Mouse (Mus musculus): ENCODE results near the gene Pxk. TPM values are rescaled to one million over a fixed set of nuclear protein-coding genes. Genes with fewer than 3 reads are reported as not detected.
"Not testable (repeated sequence)": the region's sequence is repeated elsewhere in the genome, so short reads cannot be mapped to it uniquely, and the experiment has no call there.

The Pxk gene
- polyA plus RNA-seq, 1 experiment from 2014 or later = 41.5 TPM

DNA sequence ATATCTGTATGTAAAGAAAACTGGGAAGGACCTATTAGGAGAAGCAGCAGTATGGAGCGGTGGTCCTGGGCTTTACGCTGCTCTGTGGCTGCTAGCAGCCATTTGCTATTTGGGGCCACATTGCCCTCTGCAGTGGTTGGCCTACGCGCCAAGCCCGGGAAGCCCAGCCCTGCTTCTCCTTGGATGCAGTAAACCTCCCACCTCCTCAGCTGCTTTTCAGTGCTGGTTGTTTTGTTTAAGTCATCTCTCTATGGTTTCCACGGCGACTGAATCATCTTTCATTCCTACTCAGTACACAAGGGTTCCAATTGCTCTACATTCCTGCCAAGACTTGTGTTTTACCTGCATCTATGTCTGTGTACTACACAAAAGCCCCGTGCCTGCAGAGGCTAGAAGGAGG lies 50.8 kb downstream of the Pxk start:
- Histone ChIP-seq H3K4me1 (no peaks in the 10 kb centered on the region), H3K36me3 (peaks cover 48% of the 10 kb centered on the region), H3K9me3 (replicated peaks) (no peaks in the 10 kb centered on the region), H3K4me2 (replicated peaks) (no peak overlapping the region), H3K27me3 (no peaks in the 10 kb centered on the region), H3K9ac (no peak overlapping the region), H3K27ac (replicated peaks) (no peak overlapping the region), H3K4me3 (replicated peaks) (no peak overlapping the region)
- no peak for ATAC-seq (ENCODE audit: insufficient number of reproducible peaks, low FRiP score, low TSS enrichment, low read depth)
- WGBS = 74% methylated on average over 8 of the region's 8 CpGs

DNA sequence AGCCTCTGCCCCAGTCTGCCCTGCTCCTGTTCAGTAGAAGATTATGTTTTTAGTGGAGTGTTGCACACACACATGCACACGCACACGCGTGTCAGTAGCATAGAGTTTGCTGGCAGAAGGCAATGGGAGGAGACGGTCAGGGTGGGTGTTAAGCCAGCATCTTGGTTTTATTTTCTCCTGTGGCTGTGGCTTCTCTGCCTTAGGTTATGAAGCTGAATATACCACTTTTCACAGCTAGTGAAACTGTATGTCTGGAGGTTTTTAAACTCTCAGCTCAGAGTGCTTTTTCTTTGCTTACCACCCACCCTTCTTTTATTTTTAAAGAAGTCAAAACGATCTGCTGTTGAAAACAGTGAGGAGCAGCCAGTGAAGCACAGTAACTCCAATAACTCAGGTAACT lies 53.7 kb downstream of the Pxk start:
- H3K9ac ChIP-seq = no peak overlapping the region
- no peak for ATAC-seq (ENCODE audit: insufficient number of reproducible peaks, low FRiP score, low TSS enrichment, low read depth)
- no peak overlapping the region for H3K4me3 ChIP-seq (replicated peaks)
- no peaks in the 10 kb centered on the region for H3K27me3 ChIP-seq
- peaks cover 37% of the 10 kb centered on the region for H3K36me3 ChIP-seq
- H3K27ac ChIP-seq (replicated peaks) = no peak overlapping the region
- 94% methylated on average over 5 of the region's 5 CpGs for WGBS
- no peaks in the 10 kb centered on the region for H3K4me1 ChIP-seq
- H3K4me2 ChIP-seq (replicated peaks) = no peak overlapping the region
- H3K9me3 ChIP-seq (replicated peaks) = no peaks in the 10 kb centered on the region

DNA sequence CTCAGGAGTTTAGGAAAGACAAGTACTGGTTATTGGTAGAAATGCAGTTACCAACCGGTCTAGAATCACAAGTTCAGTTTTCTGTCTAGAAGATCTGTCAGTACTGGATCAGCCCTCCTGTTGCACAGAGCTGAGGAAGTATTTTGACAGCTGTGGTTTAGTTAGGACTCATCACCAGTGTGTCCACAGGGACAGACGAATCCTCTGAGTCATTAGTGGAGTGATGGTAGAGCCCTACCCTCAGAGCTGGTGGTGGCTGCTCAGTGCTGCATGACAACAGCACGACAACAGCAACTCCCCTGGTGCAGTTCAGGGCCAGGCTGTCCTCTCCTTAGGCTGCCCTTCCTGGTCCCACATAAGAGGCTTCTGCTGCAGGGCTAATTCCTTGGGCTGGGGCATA lies 56.1 kb downstream of the Pxk start:
- no peaks in the 10 kb centered on the region for H3K27me3 ChIP-seq
- no peak overlapping the region for H3K4me2 ChIP-seq (replicated peaks)
- ATAC-seq (ENCODE audit: insufficient number of reproducible peaks, low FRiP score, low TSS enrichment, low read depth) = peak; percentile 19; the same call in 1 of the 2 replicates
- no peaks in the 10 kb centered on the region for H3K4me1 ChIP-seq
- no peaks in the 10 kb centered on the region for H3K9me3 ChIP-seq (replicated peaks)
- H3K9ac ChIP-seq = no peak overlapping the region
- H3K27ac ChIP-seq (replicated peaks) = no peak overlapping the region
- H3K4me3 ChIP-seq (replicated peaks) = no peak overlapping the region
- whole genome bisulfite sequencing = 65% methylated on average over 3 of the region's 3 CpGs
- peaks cover 31% of the 10 kb centered on the region for H3K36me3 ChIP-seq

DNA sequence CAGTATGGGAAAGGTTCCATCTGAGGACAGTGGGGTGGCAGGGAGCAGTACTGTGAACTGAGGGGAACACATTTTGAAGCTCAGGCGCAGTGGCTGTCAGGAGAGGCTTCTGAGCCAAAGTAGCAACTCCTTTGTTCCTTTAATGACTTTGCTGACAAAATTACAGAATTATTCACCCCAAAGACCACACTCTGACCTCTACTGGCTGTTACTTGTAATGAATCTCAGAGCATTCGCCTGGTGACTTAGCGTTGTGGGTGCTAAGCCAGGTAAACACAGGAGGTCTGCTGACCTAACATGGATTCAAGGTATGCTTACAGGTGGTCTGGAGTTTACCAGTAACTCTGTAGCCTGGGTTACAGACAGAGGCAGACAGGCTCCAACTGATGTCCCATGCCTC lies 58.9 kb downstream of the Pxk start:
- no peak overlapping the region for H3K4me2 ChIP-seq (replicated peaks)
- H3K27ac ChIP-seq (replicated peaks) = no peak overlapping the region
- H3K27me3 ChIP-seq = no peaks in the 10 kb centered on the region
- H3K4me3 ChIP-seq (replicated peaks) = no peak overlapping the region
- peaks cover 28% of the 10 kb centered on the region for H3K36me3 ChIP-seq
- H3K4me1 ChIP-seq = no peaks in the 10 kb centered on the region
- H3K9ac ChIP-seq = no peak overlapping the region
- H3K9me3 ChIP-seq (replicated peaks) = no peaks in the 10 kb centered on the region
- 37% methylated on average over 3 of the region's 3 CpGs for WGBS
- no peak for ATAC-seq (ENCODE audit: insufficient number of reproducible peaks, low FRiP score, low TSS enrichment, low read depth)

DNA sequence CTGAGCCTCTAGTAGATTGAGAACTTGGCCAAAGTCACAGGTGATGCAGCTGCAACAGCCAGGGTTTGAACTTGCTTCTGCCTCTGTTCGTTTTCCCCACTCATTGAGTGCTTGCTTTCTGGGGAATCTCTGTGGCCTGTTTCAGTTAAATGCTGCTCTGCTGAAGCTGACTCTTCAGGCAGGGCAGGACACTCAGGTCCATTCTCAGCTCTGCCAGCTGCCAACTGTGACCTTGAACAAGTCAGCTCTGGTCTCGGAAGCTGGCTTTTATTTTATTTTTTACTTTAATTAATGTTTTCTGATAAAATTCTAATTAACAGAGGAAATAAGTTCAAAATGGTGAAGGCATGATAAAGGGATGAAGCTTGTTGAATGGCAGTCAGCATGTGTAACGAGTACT lies 60.7 kb downstream of the Pxk start:
- no peaks in the 10 kb centered on the region for H3K9me3 ChIP-seq (replicated peaks)
- no peaks in the 10 kb centered on the region for H3K27me3 ChIP-seq
- no peak for ATAC-seq (ENCODE audit: insufficient number of reproducible peaks, low FRiP score, low TSS enrichment, low read depth)
- peaks cover 32% of the 10 kb centered on the region for H3K36me3 ChIP-seq
- no peak overlapping the region for H3K9ac ChIP-seq
- no peak overlapping the region for H3K4me2 ChIP-seq (replicated peaks)
- no peaks in the 10 kb centered on the region for H3K4me1 ChIP-seq
- H3K4me3 ChIP-seq (replicated peaks) = no peak overlapping the region
- H3K27ac ChIP-seq (replicated peaks) = no peak overlapping the region
- 85% methylated on average over 3 of the region's 3 CpGs for WGBS

DNA sequence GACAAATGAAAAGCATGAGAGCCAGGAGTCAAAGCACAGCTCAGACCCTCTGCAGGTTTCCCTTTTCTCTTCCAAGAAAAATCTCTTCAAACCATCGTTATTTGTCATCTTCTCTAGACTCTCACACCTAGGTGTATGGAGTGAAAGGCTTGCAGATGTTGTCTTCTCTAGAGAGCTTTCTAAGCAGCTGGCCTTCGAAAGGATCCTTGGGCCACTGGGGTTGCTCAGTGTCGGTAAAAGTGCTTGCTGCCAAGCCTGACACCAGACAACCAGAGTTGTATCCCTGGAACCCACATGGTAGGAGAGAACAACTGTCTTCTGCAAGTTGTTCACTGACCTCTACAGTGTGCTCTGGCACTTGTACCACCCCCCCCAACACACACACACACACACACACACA lies 61.1 kb downstream of the Pxk start:
- Histone ChIP-seq H3K27ac (replicated peaks) (no peak overlapping the region), H3K4me1 (no peaks in the 10 kb centered on the region), H3K27me3 (no peaks in the 10 kb centered on the region), H3K9me3 (replicated peaks) (no peaks in the 10 kb centered on the region), H3K4me2 (replicated peaks) (no peak overlapping the region), H3K9ac (no peak overlapping the region), H3K36me3 (peaks cover 35% of the 10 kb centered on the region), H3K4me3 (replicated peaks) (no peak overlapping the region)
- WGBS = 87% methylated on average over 3 of the region's 3 CpGs
- ATAC-seq (ENCODE audit: insufficient number of reproducible peaks, low FRiP score, low TSS enrichment, low read depth) = no peak

DNA sequence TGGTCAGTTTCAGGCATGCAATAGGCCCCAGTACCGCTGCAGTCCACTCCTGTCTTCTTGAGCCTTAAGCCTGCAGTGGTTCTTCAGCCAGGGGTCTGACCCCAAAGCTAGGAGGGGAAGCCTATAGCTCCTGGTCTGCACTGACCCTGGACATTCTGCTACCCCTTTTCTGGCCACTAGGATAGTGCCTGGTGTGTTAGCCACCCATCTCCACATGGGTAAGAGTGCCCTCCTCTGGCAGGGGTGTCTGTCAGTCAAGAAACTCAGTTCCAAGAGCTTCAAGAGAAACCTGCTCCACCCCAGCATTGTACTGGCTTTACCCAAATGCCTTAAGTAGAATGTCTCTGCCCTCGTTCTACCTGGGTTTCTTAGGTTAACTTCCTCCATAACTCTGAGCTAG lies 63.8 kb downstream of the Pxk start:
- WGBS = 87% methylated on average over 2 of the region's 2 CpGs
- Histone ChIP-seq H3K27me3 (no peaks in the 10 kb centered on the region), H3K36me3 (peaks cover 52% of the 10 kb centered on the region), H3K27ac (replicated peaks) (no peak overlapping the region), H3K9me3 (replicated peaks) (no peaks in the 10 kb centered on the region), H3K9ac (no peak overlapping the region), H3K4me1 (no peaks in the 10 kb centered on the region), H3K4me2 (replicated peaks) (no peak overlapping the region), H3K4me3 (replicated peaks) (no peak overlapping the region)
- no peak for ATAC-seq (ENCODE audit: insufficient number of reproducible peaks, low FRiP score, low TSS enrichment, low read depth)

DNA sequence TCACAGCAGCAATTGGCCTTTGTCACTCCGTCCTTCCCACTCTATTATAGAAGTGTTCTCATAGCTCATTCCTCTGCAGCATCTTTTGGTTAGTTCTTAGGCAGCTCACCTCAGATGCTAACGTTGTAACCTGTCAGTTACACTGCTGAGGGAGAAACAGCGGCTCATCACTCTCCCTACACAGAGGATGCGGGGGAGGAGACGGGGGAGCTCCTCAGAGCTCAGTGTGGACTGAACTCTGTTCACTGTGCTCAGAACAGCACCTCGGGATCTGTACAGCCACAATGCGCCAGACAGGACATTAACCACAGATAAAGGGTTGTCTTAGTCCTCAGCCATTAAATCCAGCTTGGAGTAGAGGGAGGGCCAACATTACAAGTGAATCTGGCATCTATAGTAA lies 66.5 kb downstream of the Pxk start:
- WGBS = 86% methylated on average over 7 of the region's 7 CpGs
- Histone ChIP-seq H3K4me3 (replicated peaks) (no peak overlapping the region), H3K9ac (no peak overlapping the region), H3K27ac (replicated peaks) (no peak overlapping the region), H3K27me3 (no peaks in the 10 kb centered on the region), H3K9me3 (replicated peaks) (no peaks in the 10 kb centered on the region), H3K36me3 (peaks cover 77% of the 10 kb centered on the region), H3K4me2 (replicated peaks) (no peak overlapping the region), H3K4me1 (no peaks in the 10 kb centered on the region)
- no peak for ATAC-seq (ENCODE audit: insufficient number of reproducible peaks, low FRiP score, low TSS enrichment, low read depth)

DNA sequence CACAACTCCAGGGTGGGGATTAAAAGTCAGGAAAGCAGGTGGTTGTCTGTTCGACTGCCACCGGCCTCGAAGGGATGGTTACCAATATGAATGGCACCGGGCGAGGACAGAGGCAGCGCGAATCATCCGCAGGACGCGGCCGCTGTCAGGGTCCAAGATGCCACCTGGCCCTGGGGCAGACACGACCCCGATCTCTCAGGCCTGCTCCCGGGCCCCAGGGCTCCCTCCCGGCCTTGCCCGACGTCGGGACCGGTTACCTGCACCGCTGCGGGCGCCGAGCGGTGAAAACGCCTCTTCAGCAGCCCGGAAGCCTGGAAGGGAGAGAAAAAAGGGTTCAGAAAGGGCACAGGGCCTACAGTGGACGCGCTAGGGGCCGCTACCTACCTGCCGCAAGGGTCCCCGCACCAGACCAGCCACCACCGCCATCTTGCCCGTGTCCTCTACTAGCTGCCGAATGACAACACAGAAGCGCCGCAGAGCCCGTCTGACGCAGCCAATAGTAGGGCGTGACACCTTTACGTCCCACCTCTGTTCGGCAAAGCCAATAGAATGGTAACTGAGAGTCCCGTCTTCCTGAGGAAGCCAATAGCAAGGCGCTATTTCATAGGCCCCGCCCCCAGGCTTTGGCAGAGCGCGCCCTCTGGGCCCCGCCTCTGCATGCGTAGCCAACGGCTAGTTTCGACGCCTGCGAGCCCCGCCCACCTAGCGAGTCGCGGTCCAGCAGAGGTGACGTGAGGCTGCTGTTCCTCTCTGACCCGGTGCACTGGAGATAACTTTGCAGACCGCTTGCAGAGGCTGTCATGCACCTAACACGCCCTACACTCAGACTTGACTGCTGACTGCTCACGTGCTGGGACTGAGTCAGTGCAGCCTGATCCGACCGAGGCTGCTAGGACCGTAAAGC lies 74.7 kb downstream of the Pxk start, which contains the start of gene Pdhb:
TSS of gene Pdhb (minus strand) at position 519 of the 904 bp plus-strand sequence.
- H3K9me3 ChIP-seq (replicated peaks) = no peaks in the 10 kb centered on the region
- under 1% methylated on average over 62 of the region's 64 CpGs for WGBS

DNA sequence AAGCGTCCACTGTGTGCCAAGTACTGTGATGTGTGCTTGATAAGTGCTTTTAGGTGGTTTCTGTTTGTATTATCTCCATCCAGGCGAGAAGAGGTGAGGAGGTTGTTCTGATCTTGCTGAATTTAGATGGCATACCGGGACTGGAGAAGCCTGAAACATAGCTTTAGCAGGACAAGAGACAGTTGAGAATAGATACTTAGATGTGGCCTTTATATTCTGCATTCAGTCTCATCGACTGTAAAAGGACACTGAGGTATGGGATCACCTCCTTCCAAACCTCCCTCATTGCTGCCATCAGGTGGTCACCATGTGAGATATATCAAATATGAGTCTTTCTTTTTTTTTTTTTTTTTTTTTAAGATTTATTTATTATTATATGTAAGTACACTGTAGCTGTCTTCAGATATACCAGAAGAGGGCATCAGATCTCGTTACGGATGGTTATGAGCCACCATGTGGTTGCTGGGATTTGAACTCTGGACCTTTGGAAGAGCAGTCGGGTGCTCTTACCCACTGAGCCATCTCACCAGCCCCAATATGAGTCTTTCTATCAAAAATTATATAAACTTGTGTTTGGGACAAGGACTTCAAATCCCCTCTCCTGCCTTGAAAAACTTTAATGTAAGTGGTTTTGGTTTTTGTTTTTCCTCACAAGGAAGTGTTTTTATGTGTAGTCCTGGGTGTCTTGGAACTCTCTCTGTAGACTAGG lies 75.7 kb downstream of the Pxk start:
- Histone ChIP-seq H3K4me2 (replicated peaks) (peak overlapping the region; percentile 87), H3K9ac (peak overlapping the region; percentile 33; the same call in 1 of the 2 replicates), H3K27ac (replicated peaks) (peak overlapping the region; percentile 77), H3K4me3 (replicated peaks) (peak overlapping the region; percentile 87), H3K36me3 (peaks cover 13% of the 10 kb centered on the region)
- H3K9me3 ChIP-seq (replicated peaks); ATAC-seq (ENCODE audit: insufficient number of reproducible peaks, low FRiP score, low TSS enrichment, low read depth); H3K4me1 ChIP-seq; H3K27me3 ChIP-seq: not testable (repeated sequence)
- WGBS = 24% methylated on average over 6 of the region's 7 CpGs

More for the DNA sequence above, 74.7 kb downstream of the Pxk start, which contains the start of gene Pdhb:
- Histone ChIP-seq H3K36me3 (peaks cover 22% of the 10 kb centered on the region), H3K4me1 (peaks cover 7% of the 10 kb centered on the region), H3K4me3 (replicated peaks) (peak within 1 kb of the TSS; percentile 87), H3K27ac (replicated peaks) (peak within 1 kb of the TSS; percentile 77), H3K9ac (peak within 1 kb of the TSS; percentile 92), H3K4me2 (replicated peaks) (peak within 1 kb of the TSS; percentile 87), H3K27me3 (no peaks in the 10 kb centered on the region)
- ATAC-seq (ENCODE audit: insufficient number of reproducible peaks, low FRiP score, low TSS enrichment, low read depth) = peak; percentile 99

DNA sequence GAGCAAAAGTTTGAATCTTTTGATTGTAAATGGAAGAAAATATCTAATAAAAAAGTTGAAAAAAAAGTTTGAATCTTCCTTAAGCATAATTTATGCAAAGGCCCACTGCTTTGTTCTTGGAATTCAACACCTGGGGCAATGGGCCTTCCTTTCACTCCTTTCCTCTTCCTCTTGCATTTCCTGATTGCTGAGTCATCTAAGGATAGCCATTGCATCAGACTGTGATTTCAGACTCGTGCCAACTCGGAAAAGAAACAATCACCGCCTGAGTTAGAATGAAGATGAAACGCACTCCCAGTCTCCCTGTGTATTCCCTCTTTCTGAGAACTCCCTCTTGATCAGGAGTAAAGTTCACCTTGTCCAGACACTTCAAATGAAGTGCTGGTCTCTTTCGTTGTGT lies 76.6 kb downstream of the Pxk start:
- ATAC-seq (ENCODE audit: insufficient number of reproducible peaks, low FRiP score, low TSS enrichment, low read depth) = no peak
- Histone ChIP-seq H3K4me3 (replicated peaks) (no peak overlapping the region), H3K27me3 (no peaks in the 10 kb centered on the region), H3K4me1 (peaks cover 7% of the 10 kb centered on the region), H3K36me3 (peaks cover 4% of the 10 kb centered on the region; the same call in 1 of the 2 replicates), H3K9ac (no peak overlapping the region), H3K9me3 (replicated peaks) (no peaks in the 10 kb centered on the region), H3K27ac (replicated peaks) (no peak overlapping the region), H3K4me2 (replicated peaks) (no peak overlapping the region)
- WGBS = 81% methylated on average over 5 of the region's 5 CpGs
